Comparison of ENCODE assay signal across 21 mouse cellular contexts in the genomic region with DNA sequence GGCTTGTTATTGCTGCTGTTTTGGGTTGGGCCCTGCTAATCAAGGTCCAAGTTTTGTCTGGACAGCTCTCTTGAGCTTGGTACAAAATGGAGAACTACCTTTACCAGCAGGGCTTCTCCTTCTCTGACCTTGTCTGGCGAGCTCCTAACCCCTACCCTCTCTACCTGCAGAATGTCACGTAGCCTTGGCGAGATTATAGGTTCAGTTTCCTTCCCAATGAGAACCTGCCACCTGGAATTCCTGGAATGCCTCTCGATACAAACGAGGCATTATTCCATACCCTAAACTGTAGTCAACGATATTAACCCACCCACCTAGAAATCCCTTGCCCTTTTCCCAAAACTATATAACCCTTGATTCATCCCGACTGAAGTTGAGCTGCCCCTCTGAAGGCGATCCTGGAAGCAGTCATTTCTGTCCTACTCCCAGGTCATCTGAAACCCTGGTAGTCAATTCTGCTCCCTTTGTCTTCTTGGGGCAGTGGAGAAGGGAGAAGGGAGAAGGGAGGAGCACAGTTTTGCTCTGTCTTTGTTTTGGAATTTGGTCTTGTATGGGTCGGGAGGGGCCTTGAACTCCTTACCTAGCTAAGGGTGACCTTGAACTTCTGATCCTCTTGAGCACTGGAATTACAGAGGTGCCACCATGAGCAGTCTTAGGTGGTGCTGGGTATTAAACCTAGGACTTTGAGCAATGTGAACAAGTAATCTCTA. TPM values are rescaled to one million over a fixed set of nuclear protein-coding genes. Genes with fewer than 3 reads are reported as not detected.
A peak's percentile ranks its signal among the peaks of the same experiment; 100 is the strongest.
DNase-seq lines count a peak whose midpoint lies in the region; TF ChIP-seq lines count a peak whose summit lies in the region.
"Had no signal": no experiment of that assay in that cellular context is flagged by ENCODE, and none has a peak within 500 bp of the region (broad histone marks: within the 10 kb centered on the region; RNA-seq: fewer than 3 reads in every experiment).

No protein-coding gene starts in this region.

- H3K4me1 ChIP-seq in ES-Bruce4 (ENCODE audit: control insufficient read depth, insufficient read depth, low read length) (peaks cover 8% of the 10 kb centered on the region), ES-E14 (ENCODE audit: control insufficient read depth in 2 of 2, insufficient read depth in 2 of 2, low read length in 2 of 2, poor library complexity in 1 of 2) (peaks cover 7 to 12% of the 10 kb centered on the region in 2 experiments; a peak in 2 of 4 replicates)
- H3K4me1 ChIP-seq: embryonic facial prominence, embryonic 13.5 days; embryonic facial prominence, embryonic 15.5 days; forebrain, embryonic 10.5 days; forebrain, embryonic 12.5 days had no signal

- DNase-seq in ES-E14 (ENCODE audit: low read depth, low spot score) = peak; percentile 65
- DNase-seq in ZHBTc4 (ENCODE audit: low read depth, low spot score) = peak; percentile 80
- no peak for DNase-seq in spleen, postnatal 10 days (ENCODE audit: low spot score in 2 of 2)
- DNase-seq in urinary bladder, adult 2 months (ENCODE audit: low spot score) = no peak
- DNase-seq in gastrocnemius, postnatal 4 days (ENCODE audit: low spot score in 2 of 2) = no peak
- DNase-seq: adrenal gland, adult 2 months; adrenal gland, postnatal 10 days; adrenal gland, postnatal 25 days; cerebellum, adult 11 months; cerebellum, adult 18-20 months; cerebellum, adult 8-10 months; cerebellum, adult 9-11 months; cerebellum, postnatal 14 days; cerebellum, postnatal 36 days; embryo, embryonic 11 days had no signal

- H3K9me3 ChIP-seq in ES-Bruce4 (replicated peaks; ENCODE audit: control insufficient read depth, insufficient read depth, low read length, poor library complexity, severe bottlenecking) = peaks cover under 1% of the 10 kb centered on the region; the same call in 1 of the 2 replicates
- H3K9me3 ChIP-seq in ES-E14 (ENCODE audit: control insufficient read depth, insufficient read depth, low read depth, low read length) = no peaks in the 10 kb centered on the region
- H3K9me3 ChIP-seq: embryonic facial prominence, embryonic 13.5 days; embryonic facial prominence, embryonic 15.5 days; forebrain, embryonic 10.5 days; forebrain, embryonic 12.5 days had no signal

- TF ChIP-seq CTCF in ES-Bruce4 (IDR thresholded peaks at IDR 0.05; ENCODE audit: low read depth, low read length) = no peak

- H3K36me3 ChIP-seq in ES-Bruce4 (ENCODE audit: control insufficient read depth, insufficient read depth, low read length, poor library complexity, severe bottlenecking) (no peaks in the 10 kb centered on the region), ES-E14 (ENCODE audit: control insufficient read depth, insufficient read depth, low read length, poor library complexity, severe bottlenecking) (no peaks in the 10 kb centered on the region)
- H3K36me3 ChIP-seq: embryonic facial prominence, embryonic 13.5 days; embryonic facial prominence, embryonic 15.5 days; forebrain, embryonic 10.5 days; forebrain, embryonic 12.5 days had no signal

- H3K27ac ChIP-seq in ES-Bruce4 (ENCODE audit: insufficient read depth, low read length) = peak overlapping the region; percentile 66
- H3K27ac ChIP-seq in ES-E14 (ENCODE audit: insufficient read depth, low read depth, low read length, poor library complexity, severe bottlenecking) = peak overlapping the region; percentile 37; the same call in 1 of the 2 replicates
- H3K27ac ChIP-seq: embryonic facial prominence, embryonic 13.5 days; embryonic facial prominence, embryonic 15.5 days; forebrain, embryonic 10.5 days; forebrain, embryonic 12.5 days had no signal

- H3K4me3 ChIP-seq in ES-Bruce4 (ENCODE audit: low read depth, low read length) (no peak overlapping the region), ES-E14 (ENCODE audit: insufficient read depth in 1 of 2, low read depth in 1 of 2, low read length in 2 of 2, poor library complexity in 1 of 2, severe bottlenecking in 1 of 2) (no peak overlapping the region)
- H3K4me3 ChIP-seq: embryonic facial prominence, embryonic 13.5 days; embryonic facial prominence, embryonic 15.5 days; erythroblast, embryonic 14.5 days; forebrain, embryonic 10.5 days; forebrain, embryonic 12.5 days had no signal

- H3K9ac ChIP-seq in ES-Bruce4 (ENCODE audit: low read depth, poor library complexity, severe bottlenecking) (no peak overlapping the region), ES-E14 (ENCODE audit: insufficient read depth, low read depth, low read length, poor library complexity, severe bottlenecking) (no peak overlapping the region)
- H3K9ac ChIP-seq: embryonic facial prominence, embryonic 13.5 days; embryonic facial prominence, embryonic 15.5 days; forebrain, embryonic 12.5 days had no signal

- in situ Hi-C loops in ES-E14 (cut with MboI; ENCODE audit: low sequenced_read_pairs in 2 of 2, unreplicated experiment in 2 of 2) = no loop called here

- H3K27me3 ChIP-seq in ES-Bruce4 (ENCODE audit: control insufficient read depth, insufficient read depth, low read length, poor library complexity, severe bottlenecking) = no peaks in the 10 kb centered on the region
- H3K27me3 ChIP-seq: embryonic facial prominence, embryonic 13.5 days; embryonic facial prominence, embryonic 15.5 days; forebrain, embryonic 12.5 days had no signal

- peak; percentile 45; the same call in 1 of the 2 replicates for TF ChIP-seq EP300 in ES-Bruce4 (IDR thresholded peaks at IDR 0.05; ENCODE audit: insufficient read depth, low read depth, low read length)

- TF ChIP-seq POLR2A in ES-Bruce4 (IDR thresholded peaks at IDR 0.05; ENCODE audit: insufficient read depth, low read length) = no peak

TF ChIP-seq in ES-E14, 5 proteins besides CTCF, POLR2A, EP300 and RAD21:
- TF ChIP-seq ZC3H11A (IDR thresholded peaks at IDR 0.05; ENCODE audit: borderline replicate concordance, low read depth, low read length) (no peak), MAFK (IDR thresholded peaks at IDR 0.05; ENCODE audit: insufficient read depth, low read depth, low read length) (no peak), CHD2 (IDR thresholded peaks at IDR 0.05; ENCODE audit: low read depth, low read length) (no peak), ZNF384 (IDR thresholded peaks at IDR 0.05; ENCODE audit: low read depth, low read length) (no peak), HCFC1 (IDR thresholded peaks at IDR 0.05; ENCODE audit: borderline replicate concordance, insufficient read depth, low read length) (no peak)

RNA-seq across cellular contexts. Expression of a gene that starts 50.2 kb away (rescaled TPM):
- polyA plus RNA-seq in ES-Bruce4 (2011; ENCODE audit: insufficient read depth, insufficient read length, low read depth, missing spikeins) = 37.4 and 38.6 TPM in 2 replicates
- 58.9 and 61.9 TPM in 2 replicates for total RNA-seq in ES-E14 (2012; rRNA removed)
- polyA plus RNA-seq in urinary bladder, adult 2 months (2012; rRNA removed) = 14.9 and 27.9 TPM in 2 replicates
- total RNA-seq in gastrocnemius, postnatal 4 days (2021) = 10 to 100 TPM; 22.3 to 23.5 TPM

Comparison
In these comparisons a context has a peak if more than half of its experiments do, and no peak if none do; other contexts are left out.
1. DNase-seq: peak in ES-E14 (single experiment) and ZHBTc4 (single experiment); none in spleen, postnatal 10 days (0 of 2), urinary bladder, adult 2 months (single experiment) and gastrocnemius, postnatal 4 days (0 of 2).